Mouse (Mus musculus) kidney, embryonic 16.5 days (tissue): ENCODE measurements around the gene Kng2. TPM values are rescaled to one million over a fixed set of nuclear protein-coding genes. Genes with fewer than 3 reads are reported as not detected.
"Not testable (repeated sequence)": the region's sequence is repeated elsewhere in the genome, so short reads cannot be mapped to it uniquely, and the experiment has no call there.

Experiments
- ATAC-seq: fragments of 200-750 bp; cut with Nextera tagmentation; 2 replicates; pipeline ENCODE4 v1.8.0; 2017; ENCODE audit warnings: moderate TSS enrichment; ENCODE audit not compliant: low FRiP score, low TSS enrichment
- H3K27ac ChIP-seq: fragments of 300-500 bp; sonication (generic); 2 replicates; pipeline ENCODE4 v1.5.1; 2014; ENCODE audit warnings: low read length
- H3K27me3 ChIP-seq: fragments of 300-500 bp; sonication (generic); 2 replicates; pipeline ENCODE4 v1.6.1; 2014; ENCODE audit warnings: low read length, control low read depth, mixed read lengths; ENCODE audit not compliant: insufficient read depth
- H3K36me3 ChIP-seq: fragments of 300-500 bp; sonication (generic); 2 replicates; pipeline ENCODE4 v1.6.1; 2014; ENCODE audit warnings: low read length, control low read depth, mixed read lengths; ENCODE audit not compliant: insufficient read depth
- H3K4me1 ChIP-seq: fragments of 300-500 bp; sonication (generic); 2 replicates; pipeline ENCODE4 v1.6.1; 2014; ENCODE audit warnings: low read length, control low read depth, mixed read lengths; ENCODE audit not compliant: insufficient read depth
- H3K4me2 ChIP-seq: fragments of 300-500 bp; sonication (generic); replicated peaks from 2 replicates; pipeline ENCODE4 v1.6.1; 2014; ENCODE audit warnings: low read depth, low read length
- H3K4me3 ChIP-seq: fragments of 300-500 bp; sonication (generic); 2 replicates; pipeline ENCODE4 v1.5.1; 2014; ENCODE audit warnings: mild to moderate bottlenecking, low read length
- H3K9ac ChIP-seq: fragments of 300-500 bp; sonication (generic); replicated peaks from 2 replicates; pipeline ENCODE4 v1.6.1; 2014; ENCODE audit warnings: low read length
- H3K9me3 ChIP-seq: fragments of 300-500 bp; sonication (generic); 2 replicates; pipeline ENCODE4 v1.6.1; 2016; ENCODE audit warnings: low read length, control low read depth
- WGBS: fragments of 180-500 bp; shearing (Covaris S2); extraction: QIAGEN DNeasy Blood & Tissue Kit; methylation state at CpG from one replicate; pipeline ENCODE4 v1.1.7; 2014; 5-methylcytosine and 5-hydroxymethylcytosine counted together
- polyA plus RNA-seq: library from polyadenylated mRNA; unstranded; fragments of >200 nt; fragmentation: Nextera tagmentation; extraction: Ambion mirVana; gene quantifications from 2 replicates; pipeline ENCODE4 v1.2.1, GENCODE M21; 2015

Gene Kng2
- polyA plus RNA-seq, 1 experiment from 2014 or later, result 29.9 TPM

GRCm38 (mm10) chr16:23030673-23031435, 1.6 kb upstream of the Kng2 start:
- no peak overlapping the region for H3K27ac ChIP-seq
- no peaks in the 10 kb centered on the region for H3K36me3 ChIP-seq
- peaks cover 5% of the 10 kb centered on the region for H3K4me1 ChIP-seq
- no peak for ATAC-seq
- peaks cover 3% of the 10 kb centered on the region; the same call in 1 of the 2 replicates for H3K9me3 ChIP-seq
- H3K27me3 ChIP-seq, result no peaks in the 10 kb centered on the region
- no peak overlapping the region for H3K9ac ChIP-seq
- 79% methylated on average over 5 of the region's 5 CpGs for WGBS
- H3K4me3 ChIP-seq, result no peak overlapping the region
- no peak overlapping the region for H3K4me2 ChIP-seq

DNA sequence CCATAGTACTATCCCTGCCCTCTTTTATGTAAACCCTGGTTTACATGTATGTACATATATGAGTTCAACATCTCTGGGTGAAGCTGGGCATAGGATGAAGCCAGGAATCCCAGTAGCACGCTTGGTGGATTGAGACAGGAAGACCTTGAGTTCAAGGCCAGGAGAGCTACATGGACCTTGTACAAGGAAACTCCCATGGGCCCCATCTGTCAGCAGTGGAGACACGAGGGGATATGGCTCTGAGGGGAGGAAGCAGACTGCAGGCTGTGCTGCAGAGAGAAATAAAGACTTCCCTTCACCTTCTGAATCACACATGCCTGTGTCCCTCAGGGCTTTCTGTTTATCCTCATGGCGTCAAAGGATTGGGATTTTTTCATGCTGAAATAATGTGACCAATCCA, 1.9 kb downstream of the Kng2 start:
- not testable (repeated sequence) for H3K27me3 ChIP-seq, H3K9ac ChIP-seq, ATAC-seq, H3K4me3 ChIP-seq, H3K9me3 ChIP-seq, H3K36me3 ChIP-seq, H3K27ac ChIP-seq, H3K4me2 ChIP-seq, H3K4me1 ChIP-seq
- WGBS, result 47% methylated on average over 3 of the region's 3 CpGs

DNA sequence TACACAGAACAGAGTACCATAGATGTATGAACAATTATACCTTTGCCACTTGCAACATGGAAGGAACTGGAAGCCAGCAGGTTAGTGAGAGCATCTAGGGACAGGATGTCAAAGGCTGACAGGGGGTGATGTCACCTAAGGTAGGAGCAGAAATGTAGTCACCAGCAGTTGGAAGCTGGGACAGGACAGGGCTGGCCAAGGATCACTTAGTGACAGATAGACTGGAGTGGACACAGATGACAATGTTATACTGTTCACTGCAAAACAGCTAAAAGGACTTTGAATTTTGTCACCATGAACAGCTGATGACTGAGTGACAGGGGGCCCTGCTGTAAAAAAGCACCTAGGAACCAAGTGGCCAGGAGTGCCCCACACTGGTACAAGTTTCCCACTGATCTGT, 2.7 kb downstream of the Kng2 start:
- H3K4me2 ChIP-seq, result no peak overlapping the region
- peaks cover 6% of the 10 kb centered on the region for H3K4me1 ChIP-seq
- H3K27me3 ChIP-seq, result no peaks in the 10 kb centered on the region
- no peak overlapping the region for H3K9ac ChIP-seq
- peaks cover 1% of the 10 kb centered on the region; the same call in 1 of the 2 replicates for H3K9me3 ChIP-seq
- no peak overlapping the region for H3K27ac ChIP-seq
- no peaks in the 10 kb centered on the region for H3K36me3 ChIP-seq
- no peak overlapping the region for H3K4me3 ChIP-seq
- ATAC-seq, result no peak

- H3K27me3 ChIP-seq, result no peaks in the 10 kb centered on the region
- no peaks in the 10 kb centered on the region for H3K9me3 ChIP-seq
- H3K4me1 ChIP-seq, result peaks cover 6% of the 10 kb centered on the region
- peak; percentile 89 for ATAC-seq
- no peak overlapping the region for H3K9ac ChIP-seq
- 28% methylated on average over 6 of the region's 6 CpGs for WGBS
- H3K4me3 ChIP-seq, result no peak overlapping the region
- no peak overlapping the region for H3K4me2 ChIP-seq
- H3K27ac ChIP-seq, result peak overlapping the region; percentile 88
- no peaks in the 10 kb centered on the region for H3K36me3 ChIP-seq
Observed at GRCm38 (mm10) chr16:23025111-23025510, 4.2 kb downstream of the Kng2 start.

GRCm38 (mm10) chr16:23020571-23020970, 8.7 kb downstream of the Kng2 start:
- H3K9ac ChIP-seq, H3K9me3 ChIP-seq, H3K36me3 ChIP-seq, H3K4me1 ChIP-seq, H3K4me3 ChIP-seq, H3K4me2 ChIP-seq, H3K27ac ChIP-seq, ATAC-seq, H3K27me3 ChIP-seq: not testable (repeated sequence)
- 46% methylated on average over 1 of the region's 1 CpGs for WGBS

- H3K4me1 ChIP-seq, H3K27me3 ChIP-seq, H3K4me3 ChIP-seq, ATAC-seq, H3K27ac ChIP-seq, H3K9me3 ChIP-seq, H3K4me2 ChIP-seq, H3K36me3 ChIP-seq, H3K9ac ChIP-seq: not testable (repeated sequence)
- 92% methylated on average over 8 of the region's 8 CpGs for WGBS
Observed at GRCm38 (mm10) chr16:23014645-23015044, 14.6 kb downstream of the Kng2 start.

DNA sequence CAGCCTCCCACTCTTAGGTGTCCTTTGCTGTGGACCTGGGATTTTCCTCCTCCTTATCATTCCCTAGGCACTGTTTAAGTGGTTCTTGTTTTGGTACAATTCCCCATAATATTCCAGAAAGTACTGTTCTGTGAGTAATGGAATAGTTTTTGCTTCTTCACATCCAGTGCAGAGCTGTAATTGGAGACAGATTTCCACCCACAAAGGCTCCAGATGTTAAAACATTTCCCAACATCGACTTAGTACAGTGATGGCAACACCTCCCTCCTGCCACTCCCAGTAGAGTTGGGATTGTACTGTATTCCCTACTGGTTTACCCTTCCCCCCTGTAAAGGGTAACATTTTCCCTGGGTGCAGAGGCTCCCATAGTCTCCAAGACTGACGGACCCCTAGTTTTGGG, 15.5 kb downstream of the Kng2 start:
- not testable (repeated sequence) for ATAC-seq, H3K27ac ChIP-seq, H3K4me1 ChIP-seq, H3K9me3 ChIP-seq, H3K9ac ChIP-seq, H3K36me3 ChIP-seq, H3K4me3 ChIP-seq, H3K4me2 ChIP-seq, H3K27me3 ChIP-seq
- WGBS, result 68% methylated on average over 2 of the region's 2 CpGs

DNA sequence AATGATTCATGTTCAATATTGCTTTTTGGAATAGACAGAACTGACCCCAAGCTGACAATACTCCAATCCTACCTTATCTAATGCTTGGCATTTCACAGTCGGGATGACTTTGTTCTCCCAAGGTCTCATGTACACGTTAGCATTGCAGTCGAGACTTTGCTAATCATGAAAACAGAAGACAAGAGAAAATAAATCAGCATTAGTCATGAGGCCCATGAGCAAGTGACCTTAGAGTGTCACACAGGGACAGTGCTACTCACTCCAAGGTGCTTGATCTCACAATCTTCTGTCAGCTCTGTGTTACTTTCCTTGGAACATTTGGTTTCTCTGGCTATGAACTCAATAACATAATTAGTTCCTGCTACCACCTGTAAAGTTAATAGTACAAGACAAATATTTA, 32.3 kb downstream of the Kng2 start:
- 81% methylated on average over 3 of the region's 3 CpGs for WGBS
- H3K27ac ChIP-seq, H3K4me3 ChIP-seq, H3K4me2 ChIP-seq, H3K36me3 ChIP-seq, H3K4me1 ChIP-seq, H3K9ac ChIP-seq, ATAC-seq, H3K27me3 ChIP-seq, H3K9me3 ChIP-seq: not testable (repeated sequence)

DNA sequence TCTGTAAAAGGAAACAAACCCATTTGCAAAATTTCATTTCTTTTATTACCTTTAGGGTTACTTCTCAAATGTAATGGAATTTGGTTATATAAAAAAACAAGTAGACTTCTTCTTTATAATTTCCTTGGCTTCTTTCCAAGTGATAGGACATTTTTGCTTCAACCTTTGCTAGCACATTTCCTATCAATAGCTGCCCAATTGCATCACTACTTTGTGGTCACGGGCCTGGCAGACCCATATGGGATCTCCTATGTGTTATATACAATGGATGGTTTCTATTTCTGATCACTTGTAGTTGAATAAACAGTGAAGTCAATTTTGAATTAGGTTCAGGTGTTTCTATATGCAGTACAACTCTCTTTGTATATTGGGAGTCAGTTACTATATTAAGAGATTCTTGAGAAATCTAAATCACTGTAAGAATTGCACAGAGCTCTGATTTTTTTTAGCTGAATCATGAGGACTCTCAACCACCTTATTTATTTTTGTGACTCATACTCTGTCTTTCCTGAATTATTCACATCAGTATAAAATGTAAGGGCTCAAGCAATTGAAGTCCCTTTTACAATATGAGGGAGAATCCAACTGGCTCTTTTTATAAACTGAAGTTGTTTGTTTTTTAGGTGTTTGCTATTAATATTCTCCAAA, 61.8 kb downstream of the Kng2 start:
- Histone ChIP-seq H3K27ac (no peak overlapping the region), H3K4me2 (no peak overlapping the region), H3K27me3 (no peaks in the 10 kb centered on the region), H3K36me3 (no peaks in the 10 kb centered on the region), H3K9ac (no peak overlapping the region), H3K4me3 (no peak overlapping the region), H3K4me1 (no peaks in the 10 kb centered on the region), H3K9me3 (no peaks in the 10 kb centered on the region)
- no peak for ATAC-seq
- WGBS, result 78% methylated on average over 1 of the region's 1 CpGs

DNA sequence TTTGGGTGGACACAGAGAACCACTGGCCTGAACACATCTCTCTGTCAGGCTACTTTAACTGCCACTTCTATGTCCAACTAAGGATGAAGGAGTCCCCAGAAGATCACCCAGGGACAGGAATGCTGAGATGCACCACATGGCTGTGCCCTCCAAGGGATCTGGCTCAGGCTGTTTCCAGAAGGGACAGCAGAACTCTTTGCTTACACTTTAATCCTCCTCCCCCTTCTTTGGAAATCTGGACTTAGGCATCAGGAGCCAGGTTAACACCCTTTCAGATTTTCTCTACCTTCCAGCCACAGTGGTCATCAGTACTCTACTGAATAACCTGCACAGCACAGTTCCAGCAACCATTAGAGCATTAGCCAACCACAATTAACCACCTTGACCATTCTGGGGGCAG, 66.0 kb downstream of the Kng2 start:
- Histone ChIP-seq H3K36me3 (no peaks in the 10 kb centered on the region), H3K9me3 (no peaks in the 10 kb centered on the region), H3K27me3 (no peaks in the 10 kb centered on the region), H3K9ac (no peak overlapping the region), H3K4me3 (no peak overlapping the region), H3K4me2 (no peak overlapping the region), H3K27ac (no peak overlapping the region), H3K4me1 (no peaks in the 10 kb centered on the region)
- no peak for ATAC-seq
